Mouse (Mus musculus) inflammation-experienced regulatory T-cells, adult 6 months (primary cell): ENCODE results near the gene Zfp459. TPM values are rescaled to one million over a fixed set of nuclear protein-coding genes. Genes with fewer than 3 reads are reported as not detected.
"Not testable (repeated sequence)": the region's sequence is repeated elsewhere in the genome, so short reads cannot be mapped to it uniquely, and the experiment has no call there.

Experiments
- ATAC-seq: one replicate; pipeline ENCODE4 v1.8.0; 2017
- polyA plus RNA-seq, 3 experiments: library from polyadenylated mRNA; unstranded; fragments of 100-300 nt; shearing (Covaris generic); gene quantifications; one replicate each; pipeline ENCODE4 v1.2.1; 2017

Zfp459 gene
- 1 to 10 TPM in 1 of 3 experiments, under 1 TPM in 2; 0.19 to 5.7 (median 0.82) TPM for polyA plus RNA-seq

- peak; percentile 86 for ATAC-seq
Observed at GRCm38 (mm10) chr13:67421207-67421857, at the start of gene Zfp459. Gene Zfp459 (minus strand): TSS chr13:67421418.

GRCm38 (mm10) chr13:67469274-67469673 lies 48.1 kb upstream of the Zfp459 start:
- no peak for ATAC-seq

- ATAC-seq, result not testable (repeated sequence)
Observed at GRCm38 (mm10) chr13:67463506-67464185, 42.4 kb upstream of the Zfp459 start.

GRCm38 (mm10) chr13:67452021-67452309 lies 30.7 kb upstream of the Zfp459 start:
- ATAC-seq, result no peak

- peak; percentile 100 for ATAC-seq
Observed at GRCm38 (mm10) chr13:67451172-67452020, 30.2 kb upstream of the Zfp459 start, which contains the start of gene Zfp874a. Gene Zfp874a (minus strand): TSS chr13:67451624.

- ATAC-seq, result not testable (repeated sequence)
Observed at GRCm38 (mm10) chr13:67437095-67437494, 15.9 kb upstream of the Zfp459 start.

GRCm38 (mm10) chr13:67428116-67428515 lies 6.9 kb upstream of the Zfp459 start:
- ATAC-seq, result no peak

GRCm38 (mm10) chr13:67425699-67426098 lies 4.5 kb upstream of the Zfp459 start:
- ATAC-seq, result not testable (repeated sequence)

GRCm38 (mm10) chr13:67422532-67422931 lies 1.3 kb upstream of the Zfp459 start:
- ATAC-seq, result not testable (repeated sequence)

GRCm38 (mm10) chr13:67420558-67421206 lies 536 bp downstream of the Zfp459 start:
- no peak for ATAC-seq

- no peak for ATAC-seq
Observed at GRCm38 (mm10) chr13:67416811-67417210, 4.4 kb downstream of the Zfp459 start.

GRCm38 (mm10) chr13:67415759-67416158 lies 5.5 kb downstream of the Zfp459 start:
- ATAC-seq, result no peak

- not testable (repeated sequence) for ATAC-seq
Observed at GRCm38 (mm10) chr13:67413634-67414033, 7.6 kb downstream of the Zfp459 start.

- peak; percentile 99 for ATAC-seq
Observed at GRCm38 (mm10) chr13:67399183-67399903, 21.9 kb downstream of the Zfp459 start, which contains the start of gene Zfp429. Gene Zfp429 (minus strand): TSS chr13:67399819.

- ATAC-seq, result not testable (repeated sequence)
Observed at GRCm38 (mm10) chr13:67376255-67376654, 45.0 kb downstream of the Zfp459 start.

- peak; percentile 99 for ATAC-seq
Observed at GRCm38 (mm10) chr13:67375050-67375911, 45.9 kb downstream of the Zfp459 start, which contains the start of the genes Gm28041 and Zfp456. Gene Gm28041 (minus strand): TSS chr13:67375733. Gene Zfp456 (minus strand): TSS chr13:67375810.

GRCm38 (mm10) chr13:67360131-67360744 lies 61.0 kb downstream of the Zfp459 start, which contains the start of the genes Gm28044 and Zfp953:
Gene Gm28044 (minus strand): TSS chr13:67360536.
Gene Zfp953 (minus strand): TSS chr13:67360605.
- peak; percentile 96 for ATAC-seq
